In genomic region chr11:71751174-71751611, GRCm38 (mm10) we compare ENCODE assay signal across 7 mouse cellular contexts. TPM values are rescaled to one million over a fixed set of nuclear protein-coding genes. Genes with fewer than 3 reads are reported as not detected.
DNase-seq lines count a peak whose midpoint lies in the region; ATAC-seq and TF ChIP-seq lines count a peak whose summit lies in the region.

No protein-coding gene starts in this region.

- H3K9ac ChIP-seq in embryonic facial prominence, embryonic 13.5 days = peak overlapping the region; percentile 64
- peak overlapping the region; percentile 94 for H3K9ac ChIP-seq in hindbrain, embryonic 13.5 days
- H3K9ac ChIP-seq in stomach, embryonic 15.5 days = no peak overlapping the region

- H3K9me3 ChIP-seq in embryonic facial prominence, embryonic 13.5 days = no peaks in the 10 kb centered on the region
- H3K9me3 ChIP-seq in hindbrain, embryonic 13.5 days = no peaks in the 10 kb centered on the region
- no peaks in the 10 kb centered on the region for H3K9me3 ChIP-seq in stomach, embryonic 15.5 days

- no peak for TF ChIP-seq CTCF in lung, adult 2 months (IDR thresholded peaks at IDR 0.05; ENCODE audit: insufficient read depth, low read length)

- peak; percentile 41 for DNase-seq in left cerebral cortex, postnatal 4 days
- no peak for DNase-seq in left cerebral cortex, postnatal 25 days (ENCODE audit: low spot score in 2 of 2)
- peak; percentile 20 for DNase-seq in lung, adult 2 months
- DNase-seq in ovary, postnatal 14 days (ENCODE audit: low spot score) = no peak

- ATAC-seq in embryonic facial prominence, embryonic 13.5 days (ENCODE audit: insufficient number of reproducible peaks, insufficient read depth, low FRiP score, low TSS enrichment, low read depth) = no peak
- ATAC-seq in hindbrain, embryonic 13.5 days (ENCODE audit: low FRiP score) = peak; percentile 52
- ATAC-seq in stomach, embryonic 15.5 days (ENCODE audit: insufficient read depth, low FRiP score, low read depth) = no peak

- intact Hi-C loops in left cerebral cortex, postnatal 4 days (cut with DNase I) = loop anchor here (5.0 kb wide), 2 partner anchors 271 to 404 kb away; no protein-coding TSS in a partner anchor
- intact Hi-C loops in left cerebral cortex, postnatal 25 days (cut with DNase I) = loop anchor here (5.0 kb wide), 2 partner anchors 271 to 414 kb away; no protein-coding TSS in a partner anchor

- H3K36me3 ChIP-seq in embryonic facial prominence, embryonic 13.5 days = no peaks in the 10 kb centered on the region
- H3K36me3 ChIP-seq in hindbrain, embryonic 13.5 days = no peaks in the 10 kb centered on the region
- H3K36me3 ChIP-seq in stomach, embryonic 15.5 days = no peaks in the 10 kb centered on the region

- H3K27ac ChIP-seq in embryonic facial prominence, embryonic 13.5 days = no peak overlapping the region
- H3K27ac ChIP-seq in hindbrain, embryonic 13.5 days = peak overlapping the region; percentile 88
- H3K27ac ChIP-seq in stomach, embryonic 15.5 days = no peak overlapping the region

- WGBS in embryonic facial prominence, embryonic 13.5 days = under 1% methylated on average over 41 of the region's 41 CpGs
- WGBS in hindbrain, embryonic 13.5 days = 0% methylated on average over 39 of the region's 41 CpGs
- WGBS in lung, adult 2 months = under 1% methylated on average over 41 of the region's 41 CpGs
- WGBS in stomach, embryonic 15.5 days = under 1% methylated on average over 41 of the region's 41 CpGs

- no peak for TF ChIP-seq POLR2A in lung, adult 2 months (IDR thresholded peaks at IDR 0.05; ENCODE audit: borderline replicate concordance, extremely low read depth, low read depth, low read length)

- H3K27me3 ChIP-seq in embryonic facial prominence, embryonic 13.5 days = peaks cover 56% of the 10 kb centered on the region
- H3K27me3 ChIP-seq in hindbrain, embryonic 13.5 days = no peaks in the 10 kb centered on the region
- H3K27me3 ChIP-seq in stomach, embryonic 15.5 days (replicated peaks) = peaks cover 39% of the 10 kb centered on the region

- H3K4me1 ChIP-seq in embryonic facial prominence, embryonic 13.5 days = peaks cover 13% of the 10 kb centered on the region
- peaks cover 58% of the 10 kb centered on the region for H3K4me1 ChIP-seq in hindbrain, embryonic 13.5 days (replicated peaks)
- H3K4me1 ChIP-seq in lung, adult 2 months (ENCODE audit: control insufficient read depth, insufficient read depth, low read length) = peaks cover 6% of the 10 kb centered on the region
- H3K4me1 ChIP-seq in stomach, embryonic 15.5 days = peaks cover 6% of the 10 kb centered on the region; the same call in 1 of the 2 replicates

- peak overlapping the region; percentile 96 for H3K4me2 ChIP-seq in embryonic facial prominence, embryonic 13.5 days
- peak overlapping the region; percentile 79 for H3K4me2 ChIP-seq in hindbrain, embryonic 13.5 days
- peak overlapping the region; percentile 94 for H3K4me2 ChIP-seq in stomach, embryonic 15.5 days

- H3K4me3 ChIP-seq in embryonic facial prominence, embryonic 13.5 days = peak overlapping the region; percentile 59
- peak overlapping the region; percentile 90 for H3K4me3 ChIP-seq in hindbrain, embryonic 13.5 days
- peak overlapping the region; percentile 38 for H3K4me3 ChIP-seq in lung, adult 2 months (replicated peaks; ENCODE audit: extremely low read depth, low read depth, low read length)
- H3K4me3 ChIP-seq in stomach, embryonic 15.5 days (replicated peaks) = peak overlapping the region; percentile 51

RNA-seq across cellular contexts. Expression of gene Wscd1, which starts 1.5 kb away (rescaled TPM):
- total RNA-seq in left cerebral cortex, postnatal 4 days (2021) = 10 to 100 TPM; 61.4 to 71.4 TPM
- total RNA-seq in left cerebral cortex, postnatal 25 days (2021) = 10 to 100 TPM; 60.0 to 61.6 TPM
- polyA plus RNA-seq in embryonic facial prominence, embryonic 13.5 days (2015; fragmentation: Nextera tagmentation; extraction: Ambion mirVana) = 6.1 and 8.0 TPM in 2 replicates
- polyA plus RNA-seq in hindbrain, embryonic 13.5 days (2015; fragmentation: Nextera tagmentation; extraction: Ambion mirVana) = 69.8 and 70.4 TPM in 2 replicates
- polyA plus RNA-seq in lung, adult 2 months (2012; rRNA removed) = 45.4 and 52.6 TPM in 2 replicates
- 2.8 and 2.9 TPM in 2 replicates for polyA plus RNA-seq in stomach, embryonic 15.5 days (2015; fragmentation: Nextera tagmentation; extraction: Ambion mirVana)

Comparison
In these comparisons a context has a peak if more than half of its experiments do, and no peak if none do; other contexts are left out.
1. DNase-seq: peak in left cerebral cortex, postnatal 4 days (single experiment) and lung, adult 2 months (single experiment); none in left cerebral cortex, postnatal 25 days (0 of 2) and ovary, postnatal 14 days (single experiment).
2. H3K4me3 ChIP-seq: peak in every context shown above with its lines; median percentile 90 in hindbrain, embryonic 13.5 days; 59 in embryonic facial prominence, embryonic 13.5 days; 51 in stomach, embryonic 15.5 days; 38 in lung, adult 2 months.
3. Peak in every context shown above with its lines, with median percentiles within 50 percentile points of each other: H3K4me2 ChIP-seq.